Comparison of ENCODE assay signal across 8 mouse cellular contexts in genomic region chr4:95105424-95105823, GRCm38 (mm10). TPM values are rescaled to one million over a fixed set of nuclear protein-coding genes. Genes with fewer than 3 reads are reported as not detected.
DNase-seq lines count a peak whose midpoint lies in the region; ATAC-seq lines count a peak whose summit lies in the region.

No protein-coding gene starts in this region.

- no peaks in the 10 kb centered on the region for H3K27me3 ChIP-seq in lung, embryonic 15.5 days
- H3K27me3 ChIP-seq in forebrain, embryonic 13.5 days = peaks cover 6% of the 10 kb centered on the region; the same call in 1 of the 2 replicates

- ATAC-seq in lung, embryonic 15.5 days (ENCODE audit: borderline replicate concordance, extremely low read depth, low FRiP score, low TSS enrichment) = peak; percentile 36; the same call in 1 of the 2 replicates
- 0 out of 2 replicates have a peak, but pooled peaks have one; percentile 31 for ATAC-seq in forebrain, embryonic 13.5 days

- no peaks in the 10 kb centered on the region for H3K9me3 ChIP-seq in lung, embryonic 15.5 days
- no peaks in the 10 kb centered on the region for H3K9me3 ChIP-seq in forebrain, embryonic 13.5 days (replicated peaks)

- H3K4me1 ChIP-seq in lung, embryonic 15.5 days = peaks cover 28% of the 10 kb centered on the region
- peaks cover 28% of the 10 kb centered on the region for H3K4me1 ChIP-seq in forebrain, embryonic 13.5 days

- H3K4me3 ChIP-seq in lung, embryonic 15.5 days = no peak overlapping the region
- H3K4me3 ChIP-seq in forebrain, embryonic 13.5 days = no peak overlapping the region

- H3K4me2 ChIP-seq in lung, embryonic 15.5 days = peak overlapping the region; percentile 34; the same call in 1 of the 2 replicates
- peak overlapping the region; percentile 46; the same call in 1 of the 2 replicates for H3K4me2 ChIP-seq in forebrain, embryonic 13.5 days

- no peaks in the 10 kb centered on the region for H3K36me3 ChIP-seq in lung, embryonic 15.5 days
- no peaks in the 10 kb centered on the region for H3K36me3 ChIP-seq in forebrain, embryonic 13.5 days (ENCODE audit: poor library complexity, severe bottlenecking)

- H3K9ac ChIP-seq in lung, embryonic 15.5 days = no peak overlapping the region
- H3K9ac ChIP-seq in forebrain, embryonic 13.5 days = no peak overlapping the region

- intact Hi-C loops in left cerebral cortex, postnatal 36 days (cut with DNase I) = no loop called here

- 0% methylated on average over 1 of the region's 3 CpGs for WGBS in lung, embryonic 15.5 days
- WGBS in forebrain, embryonic 13.5 days = 39% methylated on average over 3 of the region's 3 CpGs

- peak overlapping the region; percentile 68; the same call in 1 of the 2 replicates for H3K27ac ChIP-seq in lung, embryonic 15.5 days
- H3K27ac ChIP-seq in forebrain, embryonic 13.5 days = no peak overlapping the region

- peak; percentile 61 to 62 for DNase-seq in adrenal gland, adult (ENCODE audit: inconsistent age in 2 of 2, low spot score in 1 of 2)
- no peak for DNase-seq in adrenal gland, adult 18-20 months (ENCODE audit: low spot score in 2 of 2)
- DNase-seq in lung, adult 18-20 months = no peak
- peak; percentile 43 to 49 for DNase-seq in left cerebral cortex, postnatal 36 days (ENCODE audit: low spot score in 2 of 2)
- DNase-seq in cerebellum, postnatal 36 days = no peak
- DNase-seq in thymus, postnatal 25 days = no peak

RNA-seq across cellular contexts. Expression of gene Jun, which starts 53.4 kb away (rescaled TPM):
- total RNA-seq in adrenal gland, adult 18-20 months (2021) = 100 to 1,000 TPM; 160 to 307 TPM
- 123 and 124 TPM in 2 replicates for polyA plus RNA-seq in lung, embryonic 15.5 days (2015; fragmentation: Nextera tagmentation; extraction: Ambion mirVana)
- 87.2 and 97.6 TPM in 2 replicates for polyA plus RNA-seq in forebrain, embryonic 13.5 days (2015; fragmentation: Nextera tagmentation; extraction: Ambion mirVana)
- 10 to 100 TPM; 48.6 to 79.9 TPM for total RNA-seq in left cerebral cortex, postnatal 36 days (2021)

Comparison
In these comparisons a context has a peak if more than half of its experiments do, and no peak if none do; other contexts are left out.
1. DNase-seq: peak in adrenal gland, adult (2 of 2) and left cerebral cortex, postnatal 36 days (2 of 2); none in adrenal gland, adult 18-20 months (0 of 2), lung, adult 18-20 months (0 of 2), cerebellum, postnatal 36 days (0 of 2) and thymus, postnatal 25 days (single experiment).